Mouse (Mus musculus) 3T3-L1 (cell line): ENCODE data around the gene Sec11a.

Source experiments
- DNase-seq: peaks from one replicate; pipeline ENCODE4 v3.0.0-alpha.2; 2015; ENCODE audit warnings: low read depth, low spot score

The Sec11a gene

GRCm38 (mm10) chr7:80860227-80860626 lies 87.4 kb downstream of the Sec11a start:
- DNase-seq: peak; percentile 64

GRCm38 (mm10) chr7:80857181-80857580 lies 90.4 kb downstream of the Sec11a start:
- peak; percentile 81 for DNase-seq

DNA sequence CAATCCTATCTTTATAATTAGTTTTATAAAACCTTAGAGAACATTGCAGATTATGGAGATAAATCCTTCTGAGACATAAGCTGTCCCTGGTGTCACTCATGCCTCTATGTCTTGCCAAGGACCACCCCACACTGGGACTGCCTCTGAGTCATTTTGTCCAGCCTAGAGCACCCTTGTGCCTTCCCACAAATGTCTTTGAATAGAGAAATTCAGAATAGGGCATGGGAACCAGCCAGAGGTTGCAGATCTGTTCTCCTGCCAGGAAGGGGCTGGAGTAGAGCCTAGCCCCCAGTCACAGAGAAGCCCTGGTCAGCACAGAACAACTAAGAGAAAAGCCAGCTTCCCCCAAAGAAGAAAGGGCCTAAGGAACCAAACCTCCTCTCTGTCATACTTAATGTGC lies 92.3 kb downstream of the Sec11a start:
- no peak for DNase-seq
